Mouse (Mus musculus) G1E (cell line): ENCODE data around the gene Phldb3.

ENCODE experiments used
- CTCF ChIP-seq: IDR thresholded peaks from 2 replicates; pipeline ENCODE4 v1.5.1; 2012; ENCODE audit warnings: low read depth, low read length, inconsistent platforms, mixed read lengths
- TAL1 ChIP-seq: conservative IDR thresholded peaks from 2 replicates; pipeline ENCODE4 v1.6.1; 2012; ENCODE audit warnings: low read depth, low read length, inconsistent platforms, mixed read lengths

GRCm38 (mm10) chr7:24664959-24665358 lies 54.4 kb downstream of the Phldb3 start:
- TF ChIP-seq CTCF = no peak
- TF ChIP-seq TAL1 = no peak
